Mouse (Mus musculus): Measurements from ENCODE around the gene Fsip1.
"Not testable (repeated sequence)": the region's sequence is repeated elsewhere in the genome, so short reads cannot be mapped to it uniquely, and the experiment has no call there.

The Fsip1 gene

GRCm38 (mm10) chr2:118256621-118257053 is at the start of gene Fsip1:
TSS of gene Fsip1 (minus strand) at chr2:118256966.
- DNase-seq: peak; percentile 18

- DNase-seq: no peak
Measured at GRCm38 (mm10) chr2:118306522-118306895, 49.7 kb upstream of the Fsip1 start.

GRCm38 (mm10) chr2:118305827-118306521 is 49.2 kb upstream of the Fsip1 start:
- DNase-seq: no peak

GRCm38 (mm10) chr2:118303456-118303855 is 46.7 kb upstream of the Fsip1 start:
- no peak for DNase-seq

GRCm38 (mm10) chr2:118301656-118302055 is 44.9 kb upstream of the Fsip1 start:
- DNase-seq: no peak

- DNase-seq: no peak
Measured at GRCm38 (mm10) chr2:118301041-118301545, 44.3 kb upstream of the Fsip1 start.

- DNase-seq: no peak
Measured at GRCm38 (mm10) chr2:118299981-118300380, 43.2 kb upstream of the Fsip1 start.

GRCm38 (mm10) chr2:118298601-118299000 is 41.8 kb upstream of the Fsip1 start:
- no peak for DNase-seq

- no peak for DNase-seq
Measured at GRCm38 (mm10) chr2:118297966-118298365, 41.2 kb upstream of the Fsip1 start.

- no peak for DNase-seq
Measured at GRCm38 (mm10) chr2:118295505-118295904, 38.7 kb upstream of the Fsip1 start.

- DNase-seq: no peak
Measured at GRCm38 (mm10) chr2:118293583-118293982, 36.8 kb upstream of the Fsip1 start.

- not testable (repeated sequence) for DNase-seq
Measured at GRCm38 (mm10) chr2:118289066-118289460, 32.3 kb upstream of the Fsip1 start.

- DNase-seq: no peak
Measured at GRCm38 (mm10) chr2:118288326-118289065, 31.7 kb upstream of the Fsip1 start.

- DNase-seq: no peak
Measured at GRCm38 (mm10) chr2:118287678-118288077, 30.9 kb upstream of the Fsip1 start.

GRCm38 (mm10) chr2:118282467-118282866 is 25.7 kb upstream of the Fsip1 start:
- DNase-seq: no peak

GRCm38 (mm10) chr2:118278249-118278648 is 21.5 kb upstream of the Fsip1 start:
- peak; percentile 48 for DNase-seq

GRCm38 (mm10) chr2:118271606-118272005 is 14.8 kb upstream of the Fsip1 start:
- DNase-seq: no peak

GRCm38 (mm10) chr2:118270213-118270612 is 13.4 kb upstream of the Fsip1 start:
- no peak for DNase-seq

GRCm38 (mm10) chr2:118263914-118264201 is 7.1 kb upstream of the Fsip1 start:
- DNase-seq: no peak

GRCm38 (mm10) chr2:118263151-118263913 is 6.6 kb upstream of the Fsip1 start:
- peak; percentile 32 for DNase-seq

GRCm38 (mm10) chr2:118262673-118263072 is 5.9 kb upstream of the Fsip1 start:
- no peak for DNase-seq

- DNase-seq: no peak
Measured at GRCm38 (mm10) chr2:118259746-118260145, 3.0 kb upstream of the Fsip1 start.

GRCm38 (mm10) chr2:118257094-118257493 is 328 bp upstream of the Fsip1 start:
- no peak for DNase-seq

GRCm38 (mm10) chr2:118254516-118254915 is 2.2 kb downstream of the Fsip1 start:
- no peak for DNase-seq

Measured in cerebellum, adult 11-12 months (tissue).